Mouse (Mus musculus): ENCODE data around the gene 4932438A13Rik.

4932438A13Rik gene

DNA sequence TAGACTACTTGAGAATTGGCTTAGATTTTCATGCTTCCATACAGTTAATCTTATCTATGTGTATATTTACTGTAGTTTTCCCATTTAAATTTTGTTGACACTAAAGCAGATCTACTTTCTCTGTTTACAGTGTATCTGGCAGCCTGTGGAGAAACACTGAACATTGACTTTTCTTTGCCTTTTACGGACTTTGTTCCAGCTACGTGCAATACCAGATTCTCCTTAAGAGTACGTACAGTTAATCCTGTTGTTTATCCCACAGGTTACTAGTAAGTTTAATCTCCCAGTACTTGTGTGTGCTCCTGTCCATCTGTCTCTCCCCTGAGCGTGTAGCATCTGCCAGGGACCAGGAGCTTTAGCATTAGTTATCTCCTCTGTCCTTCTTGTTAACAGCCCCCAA is 55.4 kb downstream of the 4932438A13Rik start:
- DNase-seq (ENCODE audit: low read depth, low spot score): no peak

DNA sequence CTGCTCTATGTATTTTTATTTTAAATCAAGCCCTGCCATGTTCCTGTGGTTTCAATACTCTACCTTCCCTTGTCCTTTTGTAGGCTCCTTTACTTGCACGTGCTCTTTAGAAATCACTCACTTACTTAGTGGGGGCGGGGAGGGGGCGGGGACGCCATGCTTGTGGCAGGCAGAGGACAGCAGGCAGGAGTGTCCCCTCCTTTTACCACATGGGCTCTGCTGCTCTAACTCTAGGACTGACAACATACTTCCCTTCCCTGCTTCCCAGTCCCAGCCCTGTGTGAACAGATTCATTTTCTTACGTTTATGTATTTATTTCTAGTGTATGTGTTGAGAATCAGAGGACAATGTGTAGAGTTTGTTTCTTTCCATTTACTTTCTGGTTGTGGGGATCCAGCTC is 78.7 kb downstream of the 4932438A13Rik start:
- DNase-seq (ENCODE audit: low read depth, low spot score): no peak

- DNase-seq (ENCODE audit: low read depth, low spot score): no peak
These were observed 79.2 kb downstream of the 4932438A13Rik start for GRCm38 (mm10) chr3:36942108-36942507.

- no peak for DNase-seq (ENCODE audit: low read depth, low spot score)
These were observed 80.8 kb downstream of the 4932438A13Rik start for GRCm38 (mm10) chr3:36943706-36944105.

DNA sequence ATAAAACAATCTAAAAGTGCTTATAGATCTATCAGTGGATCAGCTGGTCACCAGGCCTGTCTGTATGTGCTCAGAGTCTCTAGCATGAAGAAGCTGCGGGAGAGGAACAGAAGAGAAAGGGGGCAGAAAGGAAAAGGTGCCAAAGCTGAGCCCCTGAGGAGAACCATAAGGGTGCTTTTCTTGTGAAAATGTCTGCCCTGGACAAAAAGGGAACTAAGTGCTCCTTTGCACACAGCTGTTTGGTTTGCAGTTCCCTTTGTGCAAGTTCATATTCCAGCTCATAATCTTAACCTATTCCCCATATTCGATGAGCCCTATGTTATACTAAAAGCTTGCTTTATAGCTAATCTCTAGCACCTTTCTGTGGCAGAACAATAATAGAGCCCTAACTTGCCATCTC is 175.1 kb downstream of the 4932438A13Rik start:
- peak; percentile 17 for DNase-seq (ENCODE audit: low read depth, low spot score)

- no peak for DNase-seq (ENCODE audit: low read depth, low spot score)
These were observed 176.9 kb downstream of the 4932438A13Rik start for GRCm38 (mm10) chr3:37039811-37040210.

- DNase-seq (ENCODE audit: low read depth, low spot score): no peak
These were observed 188.6 kb downstream of the 4932438A13Rik start for GRCm38 (mm10) chr3:37051491-37051890.

- no peak for DNase-seq (ENCODE audit: low read depth, low spot score)
These were observed 200.5 kb downstream of the 4932438A13Rik start, which contains the start of gene Adad1 for GRCm38 (mm10) chr3:37063406-37063805. Gene Adad1, plus strand, starts transcription at chr3:37063527.

DNA sequence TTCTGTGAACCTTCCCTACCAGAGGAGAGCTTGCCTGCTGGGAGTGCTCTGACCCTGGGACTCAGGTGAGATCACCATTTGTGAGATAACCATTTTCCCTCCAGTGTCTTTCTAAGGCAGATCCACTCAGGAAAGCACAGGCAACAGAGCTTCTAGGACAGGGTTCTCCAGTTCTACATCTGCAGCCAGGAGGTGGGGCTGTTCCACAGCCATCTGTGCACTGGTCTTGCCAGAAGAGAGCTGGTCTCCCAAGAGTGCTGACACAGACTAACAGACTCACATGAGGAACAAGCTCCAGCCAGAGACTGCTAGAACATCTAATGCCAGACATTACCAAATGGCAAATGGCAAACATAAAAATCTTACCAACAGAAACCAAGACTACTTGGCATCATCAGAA is 210.3 kb downstream of the 4932438A13Rik start:
- peak; percentile 14 for DNase-seq (ENCODE audit: low read depth, low spot score)

- DNase-seq (ENCODE audit: low read depth, low spot score): no peak
These were observed 222.0 kb downstream of the 4932438A13Rik start for GRCm38 (mm10) chr3:37084860-37085259.

GRCm38 (mm10) chr3:37090721-37091120 is 227.8 kb downstream of the 4932438A13Rik start:
- no peak for DNase-seq (ENCODE audit: low read depth, low spot score)
